Mouse (Mus musculus): ENCODE measurements around the gene Gucd1. TPM values are rescaled to one million over a fixed set of nuclear protein-coding genes. Genes with fewer than 3 reads are reported as not detected.
A peak's percentile ranks its signal among the peaks of the same experiment; 100 is the strongest.

Gene Gucd1
- polyA plus RNA-seq, 1 experiment = 18.1 TPM

GRCm38 (mm10) chr10:75440756-75441155, 77.0 kb downstream of the Gucd1 start:
- TF ChIP-seq CTCF (IDR thresholded peaks at IDR 0.05; ENCODE audit: borderline replicate concordance, insufficient read depth, low read length) = no peak
- TF ChIP-seq POLR2A (IDR thresholded peaks at IDR 0.05; ENCODE audit: low read depth, low read length) = no peak
- H3K27ac ChIP-seq (ENCODE audit: insufficient read depth, low read length) = no peak overlapping the region

DNA sequence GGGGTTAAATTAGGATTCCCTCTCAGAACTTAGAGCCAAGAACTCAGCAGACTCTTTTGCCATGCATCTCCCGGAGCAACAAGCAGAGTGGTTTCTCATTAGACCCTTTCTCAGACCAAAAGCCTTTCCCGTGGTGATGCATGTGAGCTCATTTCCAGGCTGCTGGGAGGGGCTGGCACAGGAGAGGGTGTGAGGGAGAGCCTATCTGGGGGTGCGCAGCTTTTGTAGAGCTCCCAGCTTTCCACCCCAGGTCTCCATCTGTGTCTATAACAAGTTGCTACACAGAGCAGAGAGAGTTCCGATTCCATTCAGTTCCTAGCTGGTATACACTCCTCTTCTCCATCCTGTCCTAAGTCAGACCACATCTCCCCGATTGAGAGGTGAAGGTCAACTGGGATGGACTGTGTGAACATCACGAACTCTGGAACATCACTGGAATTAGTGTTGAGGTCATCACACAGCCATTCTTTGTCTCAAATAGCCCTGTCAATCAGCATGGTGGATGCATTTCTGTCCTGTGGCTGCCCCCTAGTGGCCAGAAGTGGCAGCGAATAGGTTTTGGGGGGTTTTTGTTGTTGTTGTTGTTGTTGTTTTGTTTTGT, 78.5 kb downstream of the Gucd1 start:
- TF ChIP-seq CTCF (IDR thresholded peaks at IDR 0.05; ENCODE audit: borderline replicate concordance, insufficient read depth, low read length) (peak; percentile 51; the same call in 1 of the 2 replicates), POLR2A (IDR thresholded peaks at IDR 0.05; ENCODE audit: low read depth, low read length) (no peak)
- no peak overlapping the region for H3K27ac ChIP-seq (ENCODE audit: insufficient read depth, low read length)

More at GRCm38 (mm10) chr10:75440756-75441155, 77.0 kb downstream of the Gucd1 start:
- H3K4me1 ChIP-seq (ENCODE audit: control insufficient read depth, insufficient read depth, low read length) = no peaks in the 10 kb centered on the region
- H3K4me3 ChIP-seq (ENCODE audit: insufficient read depth, low read length) = no peak overlapping the region

DNA sequence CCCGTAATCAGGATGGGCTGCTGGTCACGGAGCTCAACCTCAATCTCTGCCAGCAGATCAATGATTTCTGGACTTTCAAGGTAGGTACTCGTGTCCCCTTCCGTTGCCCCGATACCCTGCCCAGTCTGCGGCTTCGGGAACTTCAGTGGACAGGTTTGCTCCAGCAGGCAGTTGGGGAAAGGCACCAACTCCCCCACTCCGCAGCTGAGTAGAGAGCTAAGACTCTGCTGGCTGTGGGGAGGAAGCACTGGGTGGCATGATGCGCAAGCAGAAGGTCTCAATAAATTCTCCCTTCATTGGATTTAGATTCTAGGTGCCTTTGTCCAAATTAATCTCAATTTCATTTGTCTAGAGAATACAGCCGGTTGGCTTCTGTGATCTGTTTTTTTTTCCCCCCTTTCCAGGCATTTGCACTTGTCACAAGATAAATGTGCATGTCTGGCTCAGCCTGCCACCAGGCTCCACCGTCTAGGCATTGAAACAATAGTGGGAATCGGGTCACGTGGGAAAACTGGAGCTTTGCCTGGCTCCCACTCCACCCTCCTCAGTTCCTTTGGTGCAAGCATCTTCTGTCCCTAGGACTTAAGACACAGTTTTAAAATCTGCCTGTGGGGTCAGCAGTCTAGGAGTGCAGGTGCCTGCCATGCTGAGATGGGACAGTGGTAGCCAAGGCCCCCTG, 79.5 kb downstream of the Gucd1 start:
- no peak overlapping the region for H3K4me3 ChIP-seq (ENCODE audit: insufficient read depth, low read length)
- TF ChIP-seq POLR2A (IDR thresholded peaks at IDR 0.05; ENCODE audit: low read depth, low read length) (no peak), CTCF (IDR thresholded peaks at IDR 0.05; ENCODE audit: borderline replicate concordance, insufficient read depth, low read length) (no peak)

More for the DNA sequence above, 78.5 kb downstream of the Gucd1 start:
- no peak overlapping the region for H3K4me3 ChIP-seq (ENCODE audit: insufficient read depth, low read length)
- H3K4me1 ChIP-seq (ENCODE audit: control insufficient read depth, insufficient read depth, low read length) = no peaks in the 10 kb centered on the region

DNA sequence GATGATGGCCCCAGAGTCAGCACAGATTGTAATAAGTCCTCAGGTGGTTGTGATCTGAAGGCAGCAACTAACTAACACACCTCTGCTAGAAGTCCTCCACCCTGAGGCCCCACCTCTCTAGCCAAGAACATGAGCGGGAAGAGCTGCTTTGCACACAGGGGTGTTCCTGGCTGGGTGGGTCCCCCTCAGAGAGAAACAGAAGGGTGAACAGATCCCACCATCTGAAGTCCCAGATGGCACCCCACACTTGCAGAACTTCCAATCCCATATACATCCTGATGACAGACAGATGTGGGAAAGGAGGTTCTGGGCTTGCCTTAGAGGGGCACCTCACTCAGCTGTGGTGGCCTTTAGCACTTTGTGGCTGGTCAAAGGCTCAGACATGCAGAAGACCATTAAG, 80.5 kb downstream of the Gucd1 start:
- Histone ChIP-seq H3K4me1 (ENCODE audit: control insufficient read depth, insufficient read depth, low read length) (no peaks in the 10 kb centered on the region), H3K27ac (ENCODE audit: insufficient read depth, low read length) (no peak overlapping the region), H3K4me3 (ENCODE audit: insufficient read depth, low read length) (no peak overlapping the region)
- no peak for TF ChIP-seq POLR2A (IDR thresholded peaks at IDR 0.05; ENCODE audit: low read depth, low read length)
- TF ChIP-seq CTCF (IDR thresholded peaks at IDR 0.05; ENCODE audit: borderline replicate concordance, insufficient read depth, low read length) = no peak

More for the DNA sequence above, 79.5 kb downstream of the Gucd1 start:
- no peaks in the 10 kb centered on the region for H3K4me1 ChIP-seq (ENCODE audit: control insufficient read depth, insufficient read depth, low read length)
- no peak overlapping the region for H3K27ac ChIP-seq (ENCODE audit: insufficient read depth, low read length)

DNA sequence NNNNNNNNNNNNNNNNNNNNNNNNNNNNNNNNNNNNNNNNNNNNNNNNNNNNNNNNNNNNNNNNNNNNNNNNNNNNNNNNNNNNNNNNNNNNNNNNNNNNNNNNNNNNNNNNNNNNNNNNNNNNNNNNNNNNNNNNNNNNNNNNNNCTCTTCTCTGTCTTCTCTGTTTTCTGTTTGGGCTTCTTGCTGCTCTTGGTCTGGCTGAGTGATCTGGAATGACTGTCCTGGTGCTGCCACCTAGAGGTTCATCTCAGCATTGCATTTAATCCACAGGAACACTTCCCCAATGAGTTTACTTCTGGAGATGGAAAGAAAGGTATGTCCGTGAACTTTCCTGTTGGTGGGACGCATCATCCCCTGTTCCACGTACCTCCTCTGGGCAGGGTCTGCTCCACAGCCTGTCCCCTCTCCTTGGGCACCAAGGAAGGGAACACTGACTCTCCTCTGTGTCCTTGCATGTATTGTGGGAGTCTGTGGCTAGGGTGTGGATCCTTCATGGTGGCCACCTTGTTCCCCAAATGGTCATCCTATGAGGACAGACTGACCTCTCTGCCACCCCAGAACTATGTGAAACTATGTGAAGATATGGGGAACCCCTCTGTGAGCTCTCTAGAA, 81.1 kb downstream of the Gucd1 start:
- no peak for TF ChIP-seq POLR2A (IDR thresholded peaks at IDR 0.05; ENCODE audit: low read depth, low read length)
- TF ChIP-seq CTCF (IDR thresholded peaks at IDR 0.05; ENCODE audit: borderline replicate concordance, insufficient read depth, low read length) = peak; percentile 49; the same call in 1 of the 2 replicates

DNA sequence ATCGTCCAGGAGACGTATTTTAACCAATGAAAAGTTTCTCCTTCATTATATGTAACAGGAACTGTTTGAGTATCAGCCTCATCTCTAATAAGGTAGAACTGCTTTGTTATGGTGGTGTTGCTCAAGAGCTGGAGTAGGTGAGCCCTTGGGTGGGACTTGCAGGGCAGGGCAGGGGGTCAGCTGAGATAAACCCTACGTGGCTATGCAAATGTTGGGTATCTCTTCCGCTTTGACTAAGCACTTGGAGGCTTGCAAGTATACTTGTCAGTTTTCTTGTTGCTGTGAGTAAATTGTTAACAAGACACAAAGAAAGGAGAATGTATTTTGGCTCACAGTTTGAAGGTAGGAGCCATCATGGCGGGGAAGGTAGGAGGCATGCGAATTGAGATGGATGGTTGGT, 87.1 kb downstream of the Gucd1 start:
- H3K4me1 ChIP-seq (ENCODE audit: control insufficient read depth, insufficient read depth, low read length) = no peaks in the 10 kb centered on the region
- no peak overlapping the region for H3K27ac ChIP-seq (ENCODE audit: insufficient read depth, low read length)
- no peak overlapping the region for H3K4me3 ChIP-seq (ENCODE audit: insufficient read depth, low read length)
- TF ChIP-seq POLR2A (IDR thresholded peaks at IDR 0.05; ENCODE audit: low read depth, low read length) = no peak

More for the DNA sequence above, 81.1 kb downstream of the Gucd1 start:
- no peak overlapping the region for H3K27ac ChIP-seq (ENCODE audit: insufficient read depth, low read length)
- H3K4me1 ChIP-seq (ENCODE audit: control insufficient read depth, insufficient read depth, low read length) = no peaks in the 10 kb centered on the region
- no peak overlapping the region for H3K4me3 ChIP-seq (ENCODE audit: insufficient read depth, low read length)

DNA sequence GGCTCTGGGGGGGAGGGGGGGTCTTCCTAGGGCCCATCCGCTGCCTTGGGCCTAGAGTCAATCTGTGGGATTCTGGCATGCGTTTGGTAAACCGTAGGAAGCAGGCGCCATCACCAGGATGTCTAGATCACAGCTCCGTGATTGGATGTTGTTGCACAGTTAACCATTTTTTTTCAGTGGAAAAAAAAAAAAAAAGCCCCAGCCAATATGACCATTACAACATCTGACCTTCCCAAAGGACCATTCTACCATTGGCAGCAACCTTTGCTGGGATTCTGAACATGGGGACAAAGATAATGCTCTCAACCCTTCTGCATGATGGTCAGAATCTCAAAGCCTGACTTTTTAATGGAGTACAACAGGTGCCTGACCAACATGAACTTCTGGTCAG, 87.6 kb downstream of the Gucd1 start:
- H3K4me1 ChIP-seq (ENCODE audit: control insufficient read depth, insufficient read depth, low read length) = no peaks in the 10 kb centered on the region
- H3K4me3 ChIP-seq (ENCODE audit: insufficient read depth, low read length) = no peak overlapping the region
- TF ChIP-seq CTCF (IDR thresholded peaks at IDR 0.05; ENCODE audit: borderline replicate concordance, insufficient read depth, low read length) (no peak), POLR2A (IDR thresholded peaks at IDR 0.05; ENCODE audit: low read depth, low read length) (no peak)
- H3K27ac ChIP-seq (ENCODE audit: insufficient read depth, low read length) = no peak overlapping the region

DNA sequence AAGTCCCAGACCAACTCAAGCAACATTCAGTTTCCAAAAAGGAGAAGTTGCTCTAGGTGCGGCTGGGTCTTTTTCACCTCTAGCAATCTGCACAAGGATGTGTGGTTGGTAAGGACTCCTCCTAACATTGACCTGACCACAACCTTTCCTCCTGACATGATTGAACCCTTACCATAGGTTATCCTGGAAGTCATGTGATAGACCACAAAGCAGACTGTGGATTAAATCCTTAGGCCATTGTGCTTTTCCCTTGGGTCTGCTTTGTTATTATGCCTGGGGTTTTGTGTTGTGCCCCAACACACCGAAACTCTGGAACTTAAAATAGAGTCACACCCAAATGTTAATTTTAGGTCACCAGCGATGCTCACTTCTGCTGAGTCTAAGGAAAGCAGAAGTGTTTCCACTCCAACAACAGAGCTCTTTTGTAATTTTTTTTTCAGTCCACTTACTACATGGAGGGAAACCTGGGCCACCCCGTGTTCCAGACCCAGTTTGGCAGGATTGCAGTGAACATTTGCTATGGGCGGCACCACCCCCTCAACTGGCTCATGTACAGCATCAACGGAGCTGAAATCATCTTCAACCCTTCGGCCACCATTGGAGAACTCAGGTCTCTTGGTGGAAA, 88.1 kb downstream of the Gucd1 start:
- Histone ChIP-seq H3K4me3 (ENCODE audit: insufficient read depth, low read length) (no peak overlapping the region), H3K27ac (ENCODE audit: insufficient read depth, low read length) (no peak overlapping the region), H3K4me1 (ENCODE audit: control insufficient read depth, insufficient read depth, low read length) (no peaks in the 10 kb centered on the region)
- TF ChIP-seq POLR2A (IDR thresholded peaks at IDR 0.05; ENCODE audit: low read depth, low read length) (no peak), CTCF (IDR thresholded peaks at IDR 0.05; ENCODE audit: borderline replicate concordance, insufficient read depth, low read length) (no peak)

- H3K4me3 ChIP-seq (ENCODE audit: insufficient read depth, low read length) = no peak overlapping the region
- TF ChIP-seq POLR2A (IDR thresholded peaks at IDR 0.05; ENCODE audit: low read depth, low read length) (no peak), CTCF (IDR thresholded peaks at IDR 0.05; ENCODE audit: borderline replicate concordance, insufficient read depth, low read length) (no peak)
- no peak overlapping the region for H3K27ac ChIP-seq (ENCODE audit: insufficient read depth, low read length)
- H3K4me1 ChIP-seq (ENCODE audit: control insufficient read depth, insufficient read depth, low read length) = no peaks in the 10 kb centered on the region
Observed at GRCm38 (mm10) chr10:75429004-75429380, 88.8 kb downstream of the Gucd1 start.
